Mouse (Mus musculus) lung, postnatal 0 days (tissue): ENCODE results near the gene Hsd11b2. TPM values are rescaled to one million over a fixed set of nuclear protein-coding genes. Genes with fewer than 3 reads are reported as not detected.
A peak's percentile ranks its signal among the peaks of the same experiment; 100 is the strongest.

Source experiments
- ATAC-seq: fragments of 200-750 bp; cut with Nextera tagmentation; 2 replicates; pipeline ENCODE4 v1.8.0; 2017; ENCODE audit warnings: moderate library complexity
- DNase-seq: peaks from one replicate; pipeline ENCODE4 v3.0.0-alpha.2; 2016; ENCODE audit warnings: low spot score
- H3K27ac ChIP-seq: fragments of 300-500 bp; sonication (generic); 2 replicates; pipeline ENCODE4 v1.5.1; 2014; ENCODE audit warnings: antibody characterized with exemption, mild to moderate bottlenecking, low read length, mixed read lengths
- H3K27me3 ChIP-seq: fragments of 300-500 bp; sonication (generic); replicated peaks from 2 replicates; pipeline ENCODE4 v1.6.1; 2014; ENCODE audit warnings: low read length, mixed read lengths; ENCODE audit not compliant: insufficient read depth
- H3K36me3 ChIP-seq: fragments of 300-500 bp; sonication (generic); 2 replicates; pipeline ENCODE4 v1.6.1; 2014; ENCODE audit warnings: low read length, mixed read lengths; ENCODE audit not compliant: insufficient read depth
- H3K4me1 ChIP-seq: fragments of 300-500 bp; sonication (generic); 2 replicates; pipeline ENCODE4 v1.6.1; 2014; ENCODE audit warnings: antibody characterized with exemption, low read depth, low read length, mixed read lengths; ENCODE audit not compliant: insufficient read depth
- H3K4me2 ChIP-seq: fragments of 300-500 bp; sonication (generic); replicated peaks from 2 replicates; pipeline ENCODE4 v1.6.1; 2014; ENCODE audit warnings: low read depth, mild to moderate bottlenecking, low read length, moderate library complexity, mixed read lengths
- H3K4me3 ChIP-seq: fragments of 300-500 bp; sonication (generic); 2 replicates; pipeline ENCODE4 v1.5.1; 2014; ENCODE audit warnings: low read depth, low read length
- H3K9ac ChIP-seq: fragments of 300-500 bp; sonication (generic); replicated peaks from 2 replicates; pipeline ENCODE4 v1.6.1; 2014; ENCODE audit warnings: low read depth, mild to moderate bottlenecking
- H3K9me3 ChIP-seq: fragments of 300-500 bp; sonication (generic); 2 replicates; pipeline ENCODE4 v1.6.1; 2016; ENCODE audit warnings: low read length, mixed read lengths
- CTCF ChIP-seq: IDR thresholded peaks from 2 replicates; pipeline ENCODE4 v1.5.1; 2016; ENCODE audit warnings: antibody characterized with exemption, mild to moderate bottlenecking
- EP300 ChIP-seq: IDR thresholded peaks from 2 replicates; pipeline ENCODE4 v1.6.1; 2016; ENCODE audit warnings: antibody characterized with exemption, mild to moderate bottlenecking, control low read depth
- WGBS: fragments of 180-500 bp; shearing (Covaris S2); extraction: QIAGEN DNeasy Blood & Tissue Kit; methylation state at CpG from one replicate; pipeline ENCODE4 v1.1.7; 2014; 5-methylcytosine and 5-hydroxymethylcytosine counted together
- polyA plus RNA-seq: library from polyadenylated mRNA; unstranded; fragments of >200 nt; fragmentation: Nextera tagmentation; extraction: Ambion mirVana; gene quantifications from 2 replicates; pipeline ENCODE4 v1.2.1, GENCODE M21; 2015

Hsd11b2 gene
- polyA plus RNA-seq, 1 experiment from 2014 or later: 1.8 TPM

DNA sequence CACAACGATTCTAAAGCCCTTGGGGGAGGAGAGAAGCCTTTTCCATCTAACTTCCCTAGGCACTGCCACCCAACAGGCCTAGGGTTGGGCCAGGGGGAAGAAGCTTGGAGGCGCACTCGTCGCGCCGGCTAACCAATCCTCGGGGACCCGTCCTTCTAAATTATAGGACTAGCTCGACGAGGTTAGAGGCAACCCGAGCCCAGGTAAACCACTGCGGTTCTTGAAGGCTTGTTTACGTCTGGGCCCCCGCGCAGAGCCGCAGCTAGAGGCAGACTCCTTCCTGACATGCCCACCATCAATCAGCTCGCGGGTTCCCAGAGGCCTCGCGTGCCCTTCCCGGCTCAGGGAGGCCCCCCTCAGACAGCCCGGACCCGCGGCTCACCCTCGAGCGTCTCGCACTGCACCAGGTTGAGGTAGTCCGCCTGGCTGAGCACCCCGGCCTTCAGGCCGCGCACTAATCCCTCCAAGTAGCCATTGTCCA, 46.9 kb downstream of the Hsd11b2 start:
- peak overlapping the region; percentile 95 for H3K27ac ChIP-seq
- H3K4me3 ChIP-seq: peak overlapping the region; percentile 88
- H3K4me2 ChIP-seq: peak overlapping the region; percentile 83
- H3K9ac ChIP-seq: peak overlapping the region; percentile 87
- peaks cover 16% of the 10 kb centered on the region; the same call in 1 of the 2 replicates for H3K4me1 ChIP-seq
- H3K36me3 ChIP-seq: no peaks in the 10 kb centered on the region; the same call in 1 of the 2 replicates
- WGBS: under 1% methylated on average over 31 of the region's 31 CpGs
- TF ChIP-seq EP300 (no peak), CTCF (peak; percentile 24; the same call in 1 of the 2 replicates)
- H3K27me3 ChIP-seq: no peaks in the 10 kb centered on the region
- H3K9me3 ChIP-seq: no peaks in the 10 kb centered on the region
- ATAC-seq (peak; percentile 59), DNase-seq (peak; percentile 50)

- H3K27me3 ChIP-seq: no peaks in the 10 kb centered on the region
- peak; percentile 93 for TF ChIP-seq CTCF
- no peak for TF ChIP-seq EP300
- peak within 1 kb of the TSS; percentile 87 for H3K9ac ChIP-seq
- peak; percentile 100 for DNase-seq
- 2% methylated on average over 51 of the region's 53 CpGs for WGBS
- peak within 1 kb of the TSS; percentile 95 for H3K27ac ChIP-seq
- peaks cover 16% of the 10 kb centered on the region; the same call in 1 of the 2 replicates for H3K4me1 ChIP-seq
- H3K9me3 ChIP-seq: no peaks in the 10 kb centered on the region
- ATAC-seq: peak; percentile 98
- peak within 1 kb of the TSS; percentile 88 for H3K4me3 ChIP-seq
- H3K36me3 ChIP-seq: no peaks in the 10 kb centered on the region; the same call in 1 of the 2 replicates
- H3K4me2 ChIP-seq: peak within 1 kb of the TSS; percentile 83
Measured at GRCm38 (mm10) chr8:105565952-105566702, 47.6 kb downstream of the Hsd11b2 start, which contains the start of gene Atp6v0d1. Gene Atp6v0d1, minus strand, starts transcription at chr8:105566047.

- ATAC-seq (no peak), DNase-seq (no peak)
- H3K9me3 ChIP-seq: no peaks in the 10 kb centered on the region
- peaks cover 16% of the 10 kb centered on the region; the same call in 1 of the 2 replicates for H3K4me1 ChIP-seq
- H3K27me3 ChIP-seq: no peaks in the 10 kb centered on the region
- TF ChIP-seq EP300 (no peak), CTCF (no peak)
- peak overlapping the region; percentile 83 for H3K4me2 ChIP-seq
- peak overlapping the region; percentile 43 for H3K9ac ChIP-seq
- H3K36me3 ChIP-seq: no peaks in the 10 kb centered on the region; the same call in 1 of the 2 replicates
- peak overlapping the region; percentile 88 for H3K4me3 ChIP-seq
- 25% methylated on average over 27 of the region's 27 CpGs for WGBS
- H3K27ac ChIP-seq: no peak overlapping the region; the same call in 1 of the 2 replicates
Measured at GRCm38 (mm10) chr8:105566703-105567595, 48.4 kb downstream of the Hsd11b2 start.

- Histone ChIP-seq H3K4me2 (no peak overlapping the region), H3K4me3 (no peak overlapping the region), H3K9me3 (no peaks in the 10 kb centered on the region), H3K4me1 (peaks cover 3% of the 10 kb centered on the region; the same call in 1 of the 2 replicates), H3K27ac (no peak overlapping the region), H3K9ac (no peak overlapping the region), H3K27me3 (no peaks in the 10 kb centered on the region), H3K36me3 (no peaks in the 10 kb centered on the region; the same call in 1 of the 2 replicates)
- DNase-seq (no peak), ATAC-seq (no peak)
- whole genome bisulfite sequencing: 76% methylated on average over 9 of the region's 9 CpGs
- TF ChIP-seq EP300: no peak
- TF ChIP-seq CTCF: no peak
Measured at GRCm38 (mm10) chr8:105571810-105572209, 53.3 kb downstream of the Hsd11b2 start.

- DNase-seq: peak; percentile 58
- no peak overlapping the region for H3K4me3 ChIP-seq
- H3K9me3 ChIP-seq: no peaks in the 10 kb centered on the region
- no peak overlapping the region for H3K9ac ChIP-seq
- H3K27ac ChIP-seq: no peak overlapping the region
- no peaks in the 10 kb centered on the region; the same call in 1 of the 2 replicates for H3K36me3 ChIP-seq
- ATAC-seq: no peak
- no peak overlapping the region for H3K4me2 ChIP-seq
- H3K27me3 ChIP-seq: no peaks in the 10 kb centered on the region
- no peak for TF ChIP-seq CTCF
- no peak for TF ChIP-seq EP300
- no peaks in the 10 kb centered on the region for H3K4me1 ChIP-seq
Measured at GRCm38 (mm10) chr8:105573427-105573826, 54.9 kb downstream of the Hsd11b2 start.

Other genes starting within 250 kb of the Hsd11b2 start
- gene Hsf4, start 249.0 kb upstream of the Hsd11b2 start, polyA plus RNA-seq: 1.7 and 2.0 TPM in 2 replicates
- gene Nol3, start 242.6 kb upstream of the Hsd11b2 start, polyA plus RNA-seq: 1.3 and 1.5 TPM in 2 replicates
- 2.4 and 2.7 TPM in 2 replicates for gene 4931428F04Rik, start 228.9 kb upstream of the Hsd11b2 start, polyA plus RNA-seq
- 34.5 and 34.6 TPM in 2 replicates for gene Exoc3l, start 222.7 kb upstream of the Hsd11b2 start, polyA plus RNA-seq
- 29.8 and 32.7 TPM in 2 replicates for gene E2f4, start 221.1 kb upstream of the Hsd11b2 start, polyA plus RNA-seq
- 22.3 and 23.0 TPM in 2 replicates for gene Elmo3, start 213.2 kb upstream of the Hsd11b2 start, polyA plus RNA-seq
- gene Lrrc29, start 192.5 kb upstream of the Hsd11b2 start, polyA plus RNA-seq: 4.2 and 7.5 TPM in 2 replicates
- gene Tmem208, start 192.4 kb upstream of the Hsd11b2 start, polyA plus RNA-seq: 116 and 141 TPM in 2 replicates
- gene Fhod1, start 170.8 kb upstream of the Hsd11b2 start, polyA plus RNA-seq: 8.7 and 10.5 TPM in 2 replicates
- gene Slc9a5, start 169.9 kb upstream of the Hsd11b2 start, polyA plus RNA-seq: 1.7 and 1.9 TPM in 2 replicates
- 0.20 and 0.26 TPM in 2 replicates for gene Plekhg4, start 145.5 kb upstream of the Hsd11b2 start, polyA plus RNA-seq
- 0.14 and 0.38 TPM in 2 replicates for gene Kctd19, start 105.3 kb upstream of the Hsd11b2 start, polyA plus RNA-seq
- gene Lrrc36, start 105.2 kb upstream of the Hsd11b2 start, polyA plus RNA-seq: 3.7 and 3.9 TPM in 2 replicates
- 675 and 696 TPM in 2 replicates for gene Tppp3, start 47.2 kb upstream of the Hsd11b2 start, polyA plus RNA-seq
- gene Zdhhc1, start 21.9 kb upstream of the Hsd11b2 start, polyA plus RNA-seq: 40.6 and 41.7 TPM in 2 replicates
- 141 and 146 TPM in 2 replicates for gene Atp6v0d1, start 47.3 kb downstream of the Hsd11b2 start, polyA plus RNA-seq
- 25.5 and 28.5 TPM in 2 replicates for gene Ripor1, start 86.5 kb downstream of the Hsd11b2 start, polyA plus RNA-seq
- 71.3 and 73.6 TPM in 2 replicates for gene Ctcf, start 117.8 kb downstream of the Hsd11b2 start, polyA plus RNA-seq
- 0.44 and 0.75 TPM in 2 replicates for gene Agrp, start 118.6 kb downstream of the Hsd11b2 start, polyA plus RNA-seq
- gene Carmil2, start 167.5 kb downstream of the Hsd11b2 start, polyA plus RNA-seq: 0.26 and 0.35 TPM in 2 replicates
- 40.5 and 45.8 TPM in 2 replicates for gene Acd, start 182.3 kb downstream of the Hsd11b2 start, polyA plus RNA-seq
- 14.8 and 16.6 TPM in 2 replicates for gene Pard6a, start 182.4 kb downstream of the Hsd11b2 start, polyA plus RNA-seq
- gene 4933405L10Rik, start 188.9 kb downstream of the Hsd11b2 start, polyA plus RNA-seq: not detected in 2 replicates
- gene Enkd1, start 189.5 kb downstream of the Hsd11b2 start, polyA plus RNA-seq: 8.2 and 8.7 TPM in 2 replicates
- gene Gfod2, start 239.9 kb downstream of the Hsd11b2 start, polyA plus RNA-seq: 19.5 and 24.4 TPM in 2 replicates